Mouse (Mus musculus): Measurements from ENCODE around the gene Uck1.
A peak's percentile ranks its signal among the peaks of the same experiment; 100 is the strongest.
"Not testable (repeated sequence)": the region's sequence is repeated elsewhere in the genome, so short reads cannot be mapped to it uniquely, and the experiment has no call there.

Gene Uck1

GRCm38 (mm10) chr2:32259657-32260417 lies at the start of gene Uck1:
Gene Uck1, minus strand, starts transcription at chr2:32260159.
- DNase-seq (ENCODE audit: low spot score) = peak; percentile 89

GRCm38 (mm10) chr2:32308870-32309568 lies 49.1 kb upstream of the Uck1 start:
- no peak for DNase-seq (ENCODE audit: low spot score)

- DNase-seq (ENCODE audit: low spot score) = peak; percentile 87
Measured at GRCm38 (mm10) chr2:32307941-32308760, 48.2 kb upstream of the Uck1 start.

- DNase-seq (ENCODE audit: low spot score) = no peak
Measured at GRCm38 (mm10) chr2:32307247-32307798, 47.4 kb upstream of the Uck1 start.

GRCm38 (mm10) chr2:32306176-32306575 lies 46.2 kb upstream of the Uck1 start:
- no peak for DNase-seq (ENCODE audit: low spot score)

GRCm38 (mm10) chr2:32305668-32306067 lies 45.7 kb upstream of the Uck1 start:
- DNase-seq (ENCODE audit: low spot score) = no peak

DNA sequence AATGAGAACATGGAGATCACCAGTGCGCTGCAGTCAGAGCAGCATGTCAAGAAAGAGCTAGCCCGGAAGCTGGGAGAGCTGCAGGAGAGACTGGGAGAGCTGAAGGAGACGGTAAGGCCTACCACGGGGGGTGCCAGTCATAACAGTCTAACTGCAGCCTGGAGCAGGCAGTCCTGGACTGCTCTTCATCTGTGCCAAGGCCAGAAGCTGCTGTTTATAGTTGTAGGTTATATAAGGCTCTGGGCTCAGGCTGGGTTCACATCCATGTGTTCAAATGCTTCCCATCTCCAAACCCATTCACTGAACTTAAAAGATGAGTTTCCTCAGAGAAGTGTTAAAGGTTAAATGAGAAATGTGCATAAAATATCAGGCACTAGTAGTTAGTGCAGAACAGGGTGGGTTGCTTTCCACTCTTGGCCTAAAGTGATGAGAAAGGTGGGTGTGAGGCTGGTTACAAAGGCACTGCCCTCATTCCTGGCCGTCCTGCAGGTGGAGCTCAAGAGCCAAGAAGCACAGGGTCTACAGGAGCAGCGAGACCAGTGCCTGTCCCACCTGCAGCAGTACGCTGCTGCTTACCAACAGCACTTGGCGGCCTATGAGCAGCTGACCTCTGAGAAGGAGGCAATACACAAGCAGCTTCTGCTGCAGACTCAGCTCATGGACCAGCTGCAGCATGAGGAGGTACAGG lies 44.3 kb upstream of the Uck1 start:
- DNase-seq (ENCODE audit: low spot score) = peak; percentile 69

DNA sequence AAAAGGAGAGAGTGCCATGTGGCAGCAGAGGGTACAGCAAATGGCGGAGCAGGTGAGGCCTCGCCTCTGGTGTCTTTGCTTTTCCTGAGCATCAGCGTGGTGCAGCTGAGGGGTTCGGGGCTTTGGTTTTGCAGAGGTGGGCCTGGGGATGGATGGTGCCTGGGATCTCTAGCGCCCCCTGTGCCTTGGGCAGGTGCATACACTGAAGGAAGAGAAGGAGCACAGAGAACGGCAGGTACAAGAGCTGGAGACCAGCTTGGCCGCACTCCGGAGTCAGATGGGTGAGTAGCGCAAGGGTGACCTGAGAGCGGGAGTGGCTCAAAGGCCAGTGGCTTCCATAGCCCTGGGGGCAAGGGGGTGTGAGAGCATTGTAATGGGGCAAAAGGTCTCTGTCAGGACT lies 43.0 kb upstream of the Uck1 start:
- DNase-seq (ENCODE audit: low spot score) = no peak

GRCm38 (mm10) chr2:32299469-32299868 lies 39.5 kb upstream of the Uck1 start:
- no peak for DNase-seq (ENCODE audit: low spot score)

DNA sequence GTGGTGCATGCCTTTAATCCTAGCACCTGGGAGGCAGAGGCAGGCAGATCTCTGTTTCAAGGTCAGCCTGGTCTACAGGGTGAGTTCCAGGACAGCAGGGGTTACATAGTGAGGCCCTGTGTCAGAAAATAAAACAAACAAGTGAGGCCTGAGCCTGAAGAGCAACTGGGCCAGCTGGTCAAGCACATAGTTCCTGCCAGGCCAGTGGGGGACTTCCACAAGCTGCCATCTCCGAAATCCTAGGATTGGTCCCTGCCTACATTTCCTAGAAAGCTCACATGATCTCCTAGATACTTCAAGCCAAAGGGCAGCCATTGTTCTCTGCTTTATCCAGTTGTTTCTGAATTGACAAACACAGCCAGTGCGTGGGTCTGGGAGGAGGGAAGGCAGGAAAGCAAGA lies 35.9 kb upstream of the Uck1 start:
- not testable (repeated sequence) for DNase-seq (ENCODE audit: low spot score)

DNA sequence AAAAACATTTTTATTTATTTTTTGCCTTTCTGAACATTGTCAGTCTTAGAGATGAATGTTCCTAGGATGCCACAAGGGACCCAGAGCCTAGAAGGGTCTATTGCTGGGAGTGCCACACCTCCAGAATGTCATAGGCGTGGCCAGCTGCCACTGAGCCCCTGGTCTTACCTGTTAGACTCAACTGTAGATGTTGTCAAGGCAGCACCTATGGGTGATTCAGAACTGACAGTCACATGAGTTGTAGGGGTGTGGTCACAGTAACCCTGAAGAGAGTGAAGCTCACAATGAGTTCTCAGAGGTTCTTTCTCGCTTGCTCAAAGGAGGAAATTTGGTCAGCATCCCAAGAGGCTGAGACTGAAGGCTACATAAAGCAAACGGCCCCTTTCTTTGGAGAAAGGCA lies 35.3 kb upstream of the Uck1 start:
- no peak for DNase-seq (ENCODE audit: low spot score)

DNA sequence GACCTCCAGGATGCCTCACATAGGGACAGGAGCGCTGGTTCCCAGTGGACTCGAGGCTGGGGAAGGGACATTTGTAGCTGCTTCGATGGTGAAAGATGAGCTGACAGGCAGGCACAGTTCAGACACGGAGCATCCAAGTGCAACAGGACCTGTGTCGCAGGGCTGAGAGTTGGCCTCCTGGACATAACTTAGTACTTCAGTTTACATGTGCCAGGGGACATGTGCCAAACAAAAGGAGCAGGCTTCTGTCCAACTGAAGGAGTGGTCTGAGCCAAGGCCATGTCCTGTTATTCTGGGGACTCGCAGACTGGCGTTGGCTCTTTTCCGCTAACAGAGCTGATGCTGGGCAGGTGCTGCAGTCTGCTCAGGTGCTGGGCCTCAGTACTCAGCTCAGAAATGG lies 34.4 kb upstream of the Uck1 start:
- DNase-seq (ENCODE audit: low spot score) = no peak

DNA sequence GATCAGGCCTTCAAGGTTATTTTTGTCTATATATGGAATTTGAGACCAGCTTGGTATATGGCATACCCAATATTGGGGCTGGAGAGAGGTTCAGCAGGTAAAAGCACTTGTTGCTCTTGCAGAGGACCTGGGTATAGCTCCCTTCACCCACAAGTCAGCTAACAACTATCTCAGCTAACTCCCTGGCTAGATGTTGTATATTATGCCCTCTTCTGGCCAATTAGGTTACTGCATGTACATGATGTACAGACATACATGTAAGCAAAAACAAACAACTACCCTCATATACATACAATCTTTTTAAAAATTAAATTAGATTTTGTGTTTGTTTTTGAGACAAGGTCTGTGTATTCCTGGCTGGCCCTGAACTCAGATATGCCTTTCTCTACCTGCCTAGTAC lies 29.6 kb upstream of the Uck1 start:
- DNase-seq (ENCODE audit: low spot score) = peak; percentile 65

- DNase-seq (ENCODE audit: low spot score) = no peak
Measured at GRCm38 (mm10) chr2:32288371-32288931, 28.5 kb upstream of the Uck1 start.

DNA sequence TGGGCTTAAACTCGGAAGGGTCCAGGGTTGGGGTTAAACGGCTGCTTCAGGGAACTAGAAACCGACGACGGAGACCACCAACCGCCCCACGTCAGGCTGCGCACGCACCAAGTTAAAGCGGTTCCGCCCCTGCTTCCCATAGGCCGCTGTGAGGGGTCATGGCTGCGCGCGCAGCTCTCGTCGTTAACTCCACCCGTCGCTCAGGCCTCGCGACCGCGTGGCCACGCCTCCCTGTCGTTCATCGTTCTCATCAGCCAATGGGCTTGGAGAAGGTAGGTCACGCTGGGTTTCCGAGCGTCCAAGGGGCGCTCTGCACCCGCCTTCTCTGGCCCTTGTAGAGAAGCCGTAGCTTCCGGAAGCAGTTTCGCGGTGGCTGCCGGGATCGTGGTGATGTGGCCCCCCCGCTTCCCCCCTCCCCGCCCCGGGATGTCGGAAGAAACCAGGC lies 28.0 kb upstream of the Uck1 start, which contains the start of gene Swi5:
Gene Swi5, minus strand, starts transcription at position 153 of the 445 bp plus-strand sequence.
- peak; percentile 100 for DNase-seq (ENCODE audit: low spot score)

DNA sequence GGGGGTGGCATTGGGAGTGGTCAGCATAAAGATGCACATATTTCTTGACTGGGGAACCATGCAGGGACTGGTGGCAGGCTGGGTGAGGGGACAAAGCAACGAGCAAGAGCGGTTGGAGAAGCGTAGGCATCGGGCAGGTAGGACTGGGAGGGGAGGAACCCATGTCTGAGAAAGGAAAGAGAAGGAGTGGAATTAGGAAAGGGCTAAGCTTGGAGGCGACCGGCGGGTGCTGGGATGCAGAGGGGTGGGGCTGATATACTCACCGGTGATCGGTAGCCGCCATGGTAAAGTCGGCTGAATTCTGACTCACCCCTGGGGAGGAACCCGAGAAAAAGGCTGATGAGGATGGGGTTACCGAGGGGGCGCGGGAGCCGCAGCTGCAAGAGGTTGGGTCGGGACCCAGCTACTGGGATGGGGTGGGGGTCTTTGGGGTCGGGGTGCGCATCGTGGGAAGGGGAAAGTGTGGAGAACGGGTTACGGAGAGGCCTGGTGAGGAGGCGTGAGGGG lies 27.4 kb upstream of the Uck1 start, which contains the start of gene Golga2:
Gene Golga2, plus strand, starts transcription at position 51 of the 507 bp plus-strand sequence.
- DNase-seq (ENCODE audit: low spot score) = peak; percentile 15

DNA sequence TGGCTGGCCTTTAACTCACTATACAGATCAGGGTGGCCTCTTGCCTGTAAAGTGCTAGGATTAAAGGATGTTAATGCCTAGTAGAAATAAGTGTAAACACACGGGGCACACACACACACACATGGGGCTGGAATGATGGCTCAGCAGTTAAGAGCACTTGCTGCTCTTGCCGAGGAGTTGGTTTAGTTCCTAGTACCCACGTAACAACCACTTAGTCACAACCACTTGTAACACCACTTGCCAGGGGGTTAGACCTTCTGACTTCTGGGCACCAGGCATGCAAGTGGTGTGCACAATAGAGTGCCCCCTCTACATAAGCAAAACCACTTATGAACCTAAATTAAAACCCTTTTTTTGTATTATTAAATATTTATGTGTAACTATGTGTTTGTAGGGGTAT lies 24.0 kb upstream of the Uck1 start:
- no peak for DNase-seq (ENCODE audit: low spot score)

GRCm38 (mm10) chr2:32282727-32283126 lies 22.8 kb upstream of the Uck1 start:
- peak; percentile 82 for DNase-seq (ENCODE audit: low spot score)

DNA sequence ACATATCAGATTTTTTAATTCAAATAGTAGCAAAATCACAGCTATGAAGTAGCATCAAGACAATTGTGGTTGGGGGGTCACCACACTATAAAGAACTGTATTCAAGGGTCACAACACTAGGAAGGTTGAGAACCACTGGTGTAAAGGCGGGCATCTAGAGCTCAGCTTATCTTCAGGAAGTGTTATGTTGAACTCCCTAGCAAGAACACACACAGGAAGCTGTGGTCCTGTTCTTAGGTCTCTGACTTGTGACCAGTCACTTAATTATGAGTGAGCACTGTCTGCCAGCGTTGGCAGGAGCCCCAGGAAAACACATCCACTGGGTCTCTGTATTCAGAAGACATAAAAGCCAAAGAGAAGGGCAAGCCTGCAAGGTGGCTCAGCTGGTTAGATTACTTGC lies 22.3 kb upstream of the Uck1 start:
- no peak for DNase-seq (ENCODE audit: low spot score)

GRCm38 (mm10) chr2:32275823-32276222 lies 15.9 kb upstream of the Uck1 start:
- DNase-seq (ENCODE audit: low spot score) = no peak

DNA sequence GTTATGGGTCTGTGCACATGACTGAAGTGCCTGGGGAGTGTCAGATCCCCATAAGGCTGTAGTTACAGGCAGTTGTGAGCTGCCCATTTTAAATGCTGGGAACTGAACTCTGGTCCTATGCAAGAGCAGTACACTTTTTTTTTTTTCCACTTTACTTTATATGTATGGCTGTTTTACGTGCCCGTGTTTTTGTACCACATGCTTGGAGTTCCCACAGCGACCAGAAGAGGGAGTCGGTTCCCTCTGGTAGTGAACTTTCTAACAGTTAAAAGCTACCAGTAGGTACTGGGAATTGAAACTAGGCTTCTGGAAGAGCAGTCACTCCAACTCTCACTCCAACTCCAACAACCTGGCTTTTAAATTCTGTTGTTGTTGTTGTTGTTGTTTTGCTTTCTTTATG lies 676 bp upstream of the Uck1 start:
- peak; percentile 60 for DNase-seq (ENCODE audit: low spot score)

All from retina, embryonic 14.5 days (tissue).